Mouse (Mus musculus): Measurements from ENCODE around the gene Oasl2.

DNA sequence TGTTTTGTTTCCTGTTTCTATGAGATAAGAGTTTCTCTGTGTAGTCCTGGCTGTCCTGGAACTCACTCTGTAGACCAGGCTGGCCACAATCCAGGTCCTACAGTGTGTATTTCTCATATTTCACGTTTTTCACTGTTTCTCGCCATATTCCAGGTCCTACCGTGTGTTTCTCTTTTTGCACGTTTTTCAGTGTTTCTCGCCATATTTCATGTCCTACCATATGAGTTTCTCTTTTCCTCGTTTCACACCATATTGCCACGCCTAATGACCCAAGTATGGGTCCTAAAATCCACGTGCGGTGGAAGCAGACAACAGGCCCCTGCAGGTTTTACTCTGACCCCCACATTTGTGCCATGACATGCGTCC is 25.6 kb downstream of the Oasl2 start:
- no peak for TF ChIP-seq POLR2A (IDR thresholded peaks at IDR 0.05; ENCODE audit: borderline replicate concordance, insufficient read depth, low read length)
- TF ChIP-seq CTCF (IDR thresholded peaks at IDR 0.05; ENCODE audit: borderline replicate concordance, insufficient read depth, low read depth, low read length), result no peak
